Mouse (Mus musculus): ENCODE data around the gene Zfp382. TPM values are rescaled to one million over a fixed set of nuclear protein-coding genes. Genes with fewer than 3 reads are reported as not detected.
A peak's percentile ranks its signal among the peaks of the same experiment; 100 is the strongest.
"Not testable (repeated sequence)": the region's sequence is repeated elsewhere in the genome, so short reads cannot be mapped to it uniquely, and the experiment has no call there.

The Zfp382 gene
- polyA plus RNA-seq, 1 experiment from 2014 or later: 13.6 TPM

DNA sequence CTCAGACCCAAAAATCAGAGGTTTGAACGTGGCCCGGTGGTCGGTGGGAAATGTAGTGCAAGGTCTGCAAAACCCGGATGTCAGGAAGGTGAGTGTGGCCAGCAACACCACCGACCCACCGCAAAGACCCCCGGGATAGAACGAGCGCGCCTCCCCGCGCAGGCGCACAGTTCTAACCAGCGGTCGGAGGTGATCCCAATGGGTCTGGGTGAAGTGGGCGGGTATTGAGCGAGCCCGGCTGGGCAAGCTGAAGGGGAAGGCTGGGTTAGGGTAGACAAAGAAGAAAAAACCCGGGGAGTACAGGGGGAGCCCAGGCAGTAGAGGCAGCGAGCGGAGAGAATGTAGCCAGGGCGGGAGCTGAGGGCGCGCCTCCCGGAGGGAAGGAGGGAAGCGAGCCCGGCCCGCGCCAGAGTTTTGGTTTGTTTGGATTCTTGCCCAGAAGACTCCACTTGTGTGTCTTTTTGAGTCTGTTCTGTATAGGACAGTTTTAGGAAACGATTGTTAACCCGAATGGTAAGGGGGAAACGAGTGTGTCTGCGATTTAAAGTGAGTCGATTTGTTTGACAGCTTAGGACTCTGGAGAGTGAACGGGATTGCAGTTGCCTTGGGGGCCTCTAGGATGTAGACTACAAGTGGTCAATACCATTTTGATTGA lies 21.9 kb downstream of the Zfp382 start:
- DNase-seq (ENCODE audit: low spot score): peak; percentile 67

DNA sequence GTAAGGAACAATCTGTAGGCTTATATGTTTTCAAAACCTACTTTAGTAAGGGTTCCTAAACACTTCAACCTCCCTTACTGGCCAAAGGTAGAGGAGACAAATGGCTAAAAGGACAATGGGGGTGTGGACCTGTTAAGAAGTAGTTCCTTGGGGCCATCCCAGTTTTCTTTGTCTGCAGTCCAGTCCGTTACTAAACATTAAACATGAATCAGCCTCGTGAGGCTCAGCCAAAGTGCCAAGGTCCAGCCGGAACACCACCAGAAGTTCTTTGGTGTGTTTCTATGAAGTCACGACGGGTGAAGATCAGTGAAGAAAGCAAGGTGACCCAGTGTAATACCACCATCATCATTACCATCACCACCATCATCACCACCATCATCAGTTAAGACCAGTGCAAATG lies 25.3 kb downstream of the Zfp382 start:
- DNase-seq (ENCODE audit: low spot score): no peak

DNA sequence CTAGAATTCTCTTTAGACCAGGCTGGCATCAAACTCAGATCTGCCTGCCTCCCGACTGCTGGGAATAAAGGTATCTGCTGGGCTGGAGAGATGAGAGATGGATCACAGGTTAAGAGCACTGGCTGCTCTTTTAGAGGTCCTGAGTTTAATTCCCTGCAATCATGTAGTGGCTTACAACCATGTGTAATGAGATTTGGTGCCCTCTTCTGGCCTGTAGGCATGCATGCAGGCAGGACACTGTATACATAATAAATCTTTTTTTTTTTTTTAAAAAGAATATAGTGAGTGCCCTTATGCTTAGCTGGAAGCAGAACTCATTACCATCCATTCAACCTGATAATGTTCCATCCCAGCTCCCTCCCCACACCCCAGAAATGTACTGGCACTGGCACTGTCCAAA lies 32.3 kb downstream of the Zfp382 start:
- DNase-seq (ENCODE audit: low spot score): no peak

GRCm38 (mm10) chr7:30155507-30155906 lies 33.8 kb downstream of the Zfp382 start:
- no peak for DNase-seq (ENCODE audit: low spot score)

DNA sequence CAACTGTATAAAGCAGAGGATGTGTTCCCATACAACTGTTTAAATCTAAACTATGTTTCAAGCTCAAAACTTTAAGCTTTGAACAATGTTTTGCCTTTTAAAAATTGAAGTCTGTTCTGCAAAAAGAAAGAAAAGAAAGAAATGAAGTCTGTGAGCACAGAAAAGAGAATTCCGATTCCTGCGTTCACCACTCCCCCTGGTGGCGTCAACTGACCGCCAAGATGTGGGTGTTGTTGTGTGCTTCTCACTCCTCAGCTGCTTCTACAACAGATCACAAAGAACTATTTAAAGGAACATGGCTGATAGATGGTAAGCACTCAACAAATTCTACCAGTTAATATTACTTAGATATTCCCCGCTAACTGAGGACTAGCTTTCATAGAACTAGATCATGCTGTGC lies 41.4 kb downstream of the Zfp382 start:
- no peak for DNase-seq (ENCODE audit: low spot score)

DNA sequence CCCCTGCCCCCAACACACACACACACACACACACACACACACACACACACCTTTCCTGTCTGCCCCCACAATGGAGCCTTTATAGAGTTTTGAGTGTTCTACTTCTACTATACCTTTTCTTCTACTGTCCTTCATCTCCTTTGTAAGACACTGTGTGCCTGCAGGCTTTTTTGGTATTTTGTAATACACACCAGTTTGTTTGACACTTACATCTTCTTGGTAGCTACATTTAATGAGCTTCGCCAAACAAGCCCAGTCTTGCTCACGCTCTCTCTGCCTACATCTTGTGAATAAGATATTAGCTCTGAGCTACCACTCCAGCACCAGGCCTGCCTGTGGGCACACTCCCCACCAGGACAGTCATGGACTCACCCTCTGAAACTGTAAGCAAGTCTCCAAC lies 43.0 kb downstream of the Zfp382 start:
- no peak for DNase-seq (ENCODE audit: low spot score)

GRCm38 (mm10) chr7:30168914-30169582 lies 47.3 kb downstream of the Zfp382 start:
- no peak for DNase-seq (ENCODE audit: low spot score)

- peak; percentile 91 for DNase-seq (ENCODE audit: low spot score)
These were observed 48.0 kb downstream of the Zfp382 start, which contains the start of gene Zfp146 for GRCm38 (mm10) chr7:30169583-30170282. Gene Zfp146, minus strand, starts transcription at chr7:30169750.

- DNase-seq (ENCODE audit: low spot score): no peak
These were observed 48.7 kb downstream of the Zfp382 start for GRCm38 (mm10) chr7:30170283-30170951.

DNA sequence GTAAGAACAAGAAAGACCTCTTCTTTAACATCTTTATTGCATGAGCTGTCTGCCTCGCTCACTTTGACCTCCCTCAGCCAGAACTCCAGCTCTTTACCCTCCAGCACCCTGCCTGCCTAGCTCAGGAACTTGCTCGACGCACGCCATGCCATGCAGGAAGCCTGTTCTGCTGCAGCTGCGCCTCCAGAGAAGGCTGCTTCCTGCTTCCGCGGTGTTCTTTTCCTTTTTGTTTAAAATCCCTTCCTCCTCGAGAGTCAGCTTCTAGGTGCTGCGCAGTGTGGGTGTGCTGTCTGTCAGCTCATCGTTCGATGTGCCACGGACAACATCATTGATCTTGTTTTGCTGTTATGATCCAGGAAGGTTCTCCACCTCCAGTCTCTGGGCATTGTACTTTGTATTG lies 54.7 kb downstream of the Zfp382 start:
- peak; percentile 47 for DNase-seq (ENCODE audit: low spot score)

DNA sequence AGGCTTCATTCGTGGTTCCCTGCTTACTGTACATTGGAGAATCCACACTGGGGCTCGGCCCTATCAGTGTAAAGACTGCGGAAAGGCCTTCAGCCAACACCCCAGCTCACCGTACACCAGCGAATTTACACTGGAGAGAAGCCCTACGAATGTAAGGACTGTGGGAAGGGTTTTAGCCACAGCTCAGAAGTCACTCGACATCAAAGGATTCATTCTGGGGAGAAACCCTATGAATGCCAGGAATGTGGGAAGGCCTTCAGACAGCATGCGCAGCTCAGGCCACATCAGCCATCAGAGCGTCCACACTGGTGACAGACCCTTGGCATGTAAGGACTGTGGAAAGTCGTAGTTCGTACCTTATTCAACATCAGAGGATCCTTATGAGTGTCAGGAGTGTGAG lies 56.5 kb downstream of the Zfp382 start:
- DNase-seq (ENCODE audit: low spot score): no peak

- DNase-seq (ENCODE audit: low spot score): peak; percentile 81
These were observed 59.6 kb downstream of the Zfp382 start for GRCm38 (mm10) chr7:30181308-30181707.

- DNase-seq (ENCODE audit: low spot score): not testable (repeated sequence)
These were observed 60.2 kb downstream of the Zfp382 start for GRCm38 (mm10) chr7:30181929-30182328.

- DNase-seq (ENCODE audit: low spot score): not testable (repeated sequence)
These were observed 61.4 kb downstream of the Zfp382 start for GRCm38 (mm10) chr7:30183189-30183588.

- peak; percentile 86 for DNase-seq (ENCODE audit: low spot score)
These were observed 62.1 kb downstream of the Zfp382 start, which contains the start of gene Cox7a1 for GRCm38 (mm10) chr7:30183879-30184289. Gene Cox7a1, plus strand, starts transcription at chr7:30184144.

Small RNA genes lying within 50 kb of the gene (microRNA-seq; reads per million reads assigned to microRNA genes)
- gene Gm23368 (ENCODE audit: borderline number of aligned reads): not detected

Other genes with a start within 250 kb of the Zfp382 start
- 6.4 and 6.9 TPM in 2 replicates for gene Zfp27, start 215.4 kb upstream of the Zfp382 start, polyA plus RNA-seq (2015; fragmentation: Nextera tagmentation; extraction: Ambion mirVana)
- 0.90 and 1.1 TPM in 2 replicates for gene Zfp383, start 213.7 kb upstream of the Zfp382 start, polyA plus RNA-seq (2015; fragmentation: Nextera tagmentation; extraction: Ambion mirVana)
- gene Zfp74, start 167.9 kb upstream of the Zfp382 start, polyA plus RNA-seq (2015; fragmentation: Nextera tagmentation; extraction: Ambion mirVana): 6.8 and 9.2 TPM in 2 replicates
- gene Zfp568, start 138.0 kb upstream of the Zfp382 start, polyA plus RNA-seq (2015; fragmentation: Nextera tagmentation; extraction: Ambion mirVana): 3.1 and 4.2 TPM in 2 replicates
- gene Zfp14, start 70.6 kb upstream of the Zfp382 start, polyA plus RNA-seq (2015; fragmentation: Nextera tagmentation; extraction: Ambion mirVana): 2.4 and 3.1 TPM in 2 replicates
- 6.8 and 7.1 TPM in 2 replicates for gene Zfp82, start 49.0 kb upstream of the Zfp382 start, polyA plus RNA-seq (2015; fragmentation: Nextera tagmentation; extraction: Ambion mirVana)
- gene Gm26920, start 31.5 kb upstream of the Zfp382 start, polyA plus RNA-seq (2015; fragmentation: Nextera tagmentation; extraction: Ambion mirVana): 1.3 and 1.4 TPM in 2 replicates
- 9.2 and 10.6 TPM in 2 replicates for gene Zfp566, start 31.4 kb upstream of the Zfp382 start, polyA plus RNA-seq (2015; fragmentation: Nextera tagmentation; extraction: Ambion mirVana)
- 59.0 and 59.7 TPM in 2 replicates for gene Zfp260, start 27.2 kb upstream of the Zfp382 start, polyA plus RNA-seq (2015; fragmentation: Nextera tagmentation; extraction: Ambion mirVana)
- gene Zfp146, start 47.8 kb downstream of the Zfp382 start, polyA plus RNA-seq (2015; fragmentation: Nextera tagmentation; extraction: Ambion mirVana): 7.6 and 9.6 TPM in 2 replicates
- 9.2 and 11.6 TPM in 2 replicates for gene Cox7a1, start 62.2 kb downstream of the Zfp382 start, polyA plus RNA-seq (2015; fragmentation: Nextera tagmentation; extraction: Ambion mirVana)
- gene Capns1, start 76.9 kb downstream of the Zfp382 start, polyA plus RNA-seq (2015; fragmentation: Nextera tagmentation; extraction: Ambion mirVana): 66.9 and 76.2 TPM in 2 replicates
- gene Polr2i, start 110.0 kb downstream of the Zfp382 start, polyA plus RNA-seq (2015; fragmentation: Nextera tagmentation; extraction: Ambion mirVana): 134 and 137 TPM in 2 replicates
- 149 and 155 TPM in 2 replicates for gene Tbcb, start 110.3 kb downstream of the Zfp382 start, polyA plus RNA-seq (2015; fragmentation: Nextera tagmentation; extraction: Ambion mirVana)
- gene Ovol3, start 113.8 kb downstream of the Zfp382 start, polyA plus RNA-seq (2015; fragmentation: Nextera tagmentation; extraction: Ambion mirVana): 0.26 and 0.78 TPM in 2 replicates
- 0.19 and 0.23 TPM in 2 replicates for gene Thap8, start 158.2 kb downstream of the Zfp382 start, polyA plus RNA-seq (2015; fragmentation: Nextera tagmentation; extraction: Ambion mirVana)
- 6.4 and 7.8 TPM in 2 replicates for gene Wdr62, start 158.5 kb downstream of the Zfp382 start, polyA plus RNA-seq (2015; fragmentation: Nextera tagmentation; extraction: Ambion mirVana)
- 1.2 and 1.9 TPM in 2 replicates for gene Clip3, start 169.8 kb downstream of the Zfp382 start, polyA plus RNA-seq (2015; fragmentation: Nextera tagmentation; extraction: Ambion mirVana)
- 71.3 and 71.8 TPM in 2 replicates for gene Alkbh6, start 186.8 kb downstream of the Zfp382 start, polyA plus RNA-seq (2015; fragmentation: Nextera tagmentation; extraction: Ambion mirVana)
- gene Syne4, start 192.9 kb downstream of the Zfp382 start, polyA plus RNA-seq (2015; fragmentation: Nextera tagmentation; extraction: Ambion mirVana): 7.6 and 9.5 TPM in 2 replicates
- gene E130208F15Rik, start 199.8 kb downstream of the Zfp382 start, polyA plus RNA-seq (2015; fragmentation: Nextera tagmentation; extraction: Ambion mirVana): 0.68 and 2.0 TPM in 2 replicates
- 19.0 and 22.7 TPM in 2 replicates for gene Sdhaf1, start 202.0 kb downstream of the Zfp382 start, polyA plus RNA-seq (2015; fragmentation: Nextera tagmentation; extraction: Ambion mirVana)
- 0.14 and 0.18 TPM in 2 replicates for gene Lrfn3, start 240.8 kb downstream of the Zfp382 start, polyA plus RNA-seq (2015; fragmentation: Nextera tagmentation; extraction: Ambion mirVana)

Data from thymus, postnatal 0 days (tissue).